Mouse (Mus musculus) myocyte (in vitro differentiated cells): ENCODE measurements around the gene Itsn1.

Experiments used
- POLR2A ChIP-seq: IDR thresholded peaks from one replicate; pipeline ENCODE4 v1.6.1; 2011; ENCODE audit warnings: low read depth, mild to moderate bottlenecking, control low read depth, moderate library complexity; ENCODE audit not compliant: insufficient read length
- POLR2AphosphoS2 ChIP-seq: IDR thresholded peaks from one replicate; pipeline ENCODE4 v1.6.1; 2011; ENCODE audit warnings: low read depth, control low read depth; ENCODE audit not compliant: insufficient read length
- SRF ChIP-seq: IDR thresholded peaks from one replicate; pipeline ENCODE4 v1.6.1; 2011; ENCODE audit warnings: low read depth; ENCODE audit not compliant: control insufficient read depth, insufficient read length
- TCF12 ChIP-seq: IDR thresholded peaks from one replicate; pipeline ENCODE4 v1.6.1; 2011; ENCODE audit warnings: mild to moderate bottlenecking, control low read depth; ENCODE audit not compliant: poor library complexity, insufficient read depth, severe bottlenecking

GRCm38 (mm10) chr16:91851456-91852231 lies 122.6 kb downstream of the Itsn1 start:
- no peak for TF ChIP-seq POLR2A
- TF ChIP-seq POLR2AphosphoS2, result no peak
- no peak for TF ChIP-seq TCF12
- no peak for TF ChIP-seq SRF
